In genomic region chr15:100081478-100081998, GRCm38 (mm10) we compare ENCODE assay signal across 12 mouse cellular contexts. TPM values are rescaled to one million over a fixed set of nuclear protein-coding genes. Genes with fewer than 3 reads are reported as not detected.
DNase-seq lines count a peak whose midpoint lies in the region; ATAC-seq and TF ChIP-seq lines count a peak whose summit lies in the region.
"Had no signal": no experiment of that assay in that cellular context is flagged by ENCODE, and none has a peak within 500 bp of the region (broad histone marks: within the 10 kb centered on the region; RNA-seq: fewer than 3 reads in every experiment).

No protein-coding gene starts in this region.

- H3K9ac ChIP-seq in heart, embryonic 13.5 days: no peak overlapping the region
- H3K9ac ChIP-seq in midbrain, embryonic 11.5 days (ENCODE audit: low read length): no peak overlapping the region
- no peak overlapping the region for H3K9ac ChIP-seq in hindbrain, embryonic 15.5 days
- no peak overlapping the region for H3K9ac ChIP-seq in stomach, postnatal 0 days (ENCODE audit: low read length)
- H3K9ac ChIP-seq: liver, embryonic 13.5 days had no signal

- no peak overlapping the region for H3K4me2 ChIP-seq in heart, embryonic 13.5 days
- no peak overlapping the region for H3K4me2 ChIP-seq in midbrain, embryonic 11.5 days
- 0 out of 2 replicates have a peak overlapping the region, but pooled peaks have one; percentile 17 for H3K4me2 ChIP-seq in hindbrain, embryonic 15.5 days
- no peak overlapping the region for H3K4me2 ChIP-seq in stomach, postnatal 0 days (replicated peaks; ENCODE audit: low read depth)
- H3K4me2 ChIP-seq: liver, embryonic 13.5 days had no signal

- no peaks in the 10 kb centered on the region for H3K9me3 ChIP-seq in heart, embryonic 13.5 days
- H3K9me3 ChIP-seq in midbrain, embryonic 10.5 days (replicated peaks): no peaks in the 10 kb centered on the region
- no peaks in the 10 kb centered on the region for H3K9me3 ChIP-seq in midbrain, embryonic 11.5 days (ENCODE audit: control insufficient read depth, low read length)
- H3K9me3 ChIP-seq in hindbrain, embryonic 15.5 days: no peaks in the 10 kb centered on the region
- no peaks in the 10 kb centered on the region for H3K9me3 ChIP-seq in stomach, postnatal 0 days (ENCODE audit: control insufficient read depth, low read length)
- H3K9me3 ChIP-seq: liver, embryonic 13.5 days had no signal

- no peak overlapping the region for H3K4me3 ChIP-seq in heart, embryonic 13.5 days
- H3K4me3 ChIP-seq in midbrain, embryonic 10.5 days: no peak overlapping the region
- H3K4me3 ChIP-seq in midbrain, embryonic 11.5 days (ENCODE audit: low read depth, low read length): no peak overlapping the region
- H3K4me3 ChIP-seq in hindbrain, embryonic 15.5 days: no peak overlapping the region
- H3K4me3 ChIP-seq in stomach, postnatal 0 days (ENCODE audit: low read depth, low read length): no peak overlapping the region
- H3K4me3 ChIP-seq: liver, embryonic 13.5 days had no signal

- TF ChIP-seq CTCF in stomach, postnatal 0 days (IDR thresholded peaks at IDR 0.05; ENCODE audit: low read depth): no peak

- peaks cover 39% of the 10 kb centered on the region for H3K4me1 ChIP-seq in heart, embryonic 13.5 days
- H3K4me1 ChIP-seq in midbrain, embryonic 10.5 days: peaks cover 27% of the 10 kb centered on the region
- peaks cover 8% of the 10 kb centered on the region; the same call in 1 of the 2 replicates for H3K4me1 ChIP-seq in midbrain, embryonic 11.5 days (ENCODE audit: control insufficient read depth, insufficient read depth, low read length)
- H3K4me1 ChIP-seq in hindbrain, embryonic 15.5 days (replicated peaks): peaks cover 41% of the 10 kb centered on the region
- peaks cover 7% of the 10 kb centered on the region; the same call in 1 of the 2 replicates for H3K4me1 ChIP-seq in stomach, postnatal 0 days (replicated peaks; ENCODE audit: control insufficient read depth, insufficient read depth)

- no peak for ATAC-seq in heart, embryonic 13.5 days (ENCODE audit: extremely low read depth, insufficient number of reproducible peaks, low FRiP score, low TSS enrichment)
- ATAC-seq in midbrain, embryonic 11.5 days (ENCODE audit: low FRiP score): no peak
- ATAC-seq in hindbrain, embryonic 15.5 days (ENCODE audit: low FRiP score, low read depth): peak; percentile 69
- no peak for ATAC-seq in stomach, postnatal 0 days (ENCODE audit: low FRiP score, low TSS enrichment)

- H3K27me3 ChIP-seq in heart, embryonic 13.5 days (replicated peaks): no peaks in the 10 kb centered on the region
- no peaks in the 10 kb centered on the region for H3K27me3 ChIP-seq in midbrain, embryonic 10.5 days (ENCODE audit: low read depth, poor library complexity, severe bottlenecking)
- no peaks in the 10 kb centered on the region for H3K27me3 ChIP-seq in midbrain, embryonic 11.5 days (ENCODE audit: control insufficient read depth, insufficient read depth, low read length)
- no peaks in the 10 kb centered on the region for H3K27me3 ChIP-seq in hindbrain, embryonic 15.5 days
- no peaks in the 10 kb centered on the region for H3K27me3 ChIP-seq in stomach, postnatal 0 days (ENCODE audit: control insufficient read depth, insufficient read depth, low read length)
- H3K27me3 ChIP-seq: liver, embryonic 13.5 days had no signal

- no peak for DNase-seq in heart, adult 18-20 months
- DNase-seq in midbrain, embryonic 10.5 days (ENCODE audit: low spot score): no peak
- DNase-seq in midbrain, embryonic 11.5 days (ENCODE audit: low spot score, missing footprints): no peak
- no peak for DNase-seq in stomach, postnatal 0 days (ENCODE audit: low spot score)
- DNase-seq in kidney, postnatal 36 days: no peak
- no peak for DNase-seq in right cerebral cortex, adult 18-20 months
- DNase-seq: heart, postnatal 4 days; layer of hippocampus, adult 9-11 months; liver, embryonic 13.5 days; thymus, postnatal 4 days had no signal

- WGBS in heart, embryonic 13.5 days: 81% methylated on average over 6 of the region's 6 CpGs
- WGBS in midbrain, embryonic 10.5 days: 79% methylated on average over 6 of the region's 6 CpGs
- 74% methylated on average over 6 of the region's 6 CpGs for WGBS in midbrain, embryonic 11.5 days
- 38% methylated on average over 6 of the region's 6 CpGs for WGBS in hindbrain, embryonic 15.5 days
- WGBS in stomach, postnatal 0 days: 79% methylated on average over 6 of the region's 6 CpGs

- peak overlapping the region; percentile 28; the same call in 1 of the 2 replicates for H3K27ac ChIP-seq in heart, embryonic 13.5 days (replicated peaks)
- H3K27ac ChIP-seq in midbrain, embryonic 10.5 days (replicated peaks): peak overlapping the region; percentile 49; the same call in 1 of the 2 replicates
- no peak overlapping the region for H3K27ac ChIP-seq in midbrain, embryonic 11.5 days (ENCODE audit: low read depth, low read length)
- peak overlapping the region; percentile 75 for H3K27ac ChIP-seq in hindbrain, embryonic 15.5 days (replicated peaks)
- H3K27ac ChIP-seq in stomach, postnatal 0 days (replicated peaks): peak overlapping the region; percentile 24; the same call in 1 of the 2 replicates
- H3K27ac ChIP-seq: liver, embryonic 13.5 days had no signal

- no peak for TF ChIP-seq EP300 in stomach, postnatal 0 days (optimal IDR thresholded peaks at IDR 0.05)

- H3K36me3 ChIP-seq in heart, embryonic 13.5 days: no peaks in the 10 kb centered on the region
- no peaks in the 10 kb centered on the region for H3K36me3 ChIP-seq in midbrain, embryonic 10.5 days
- no peaks in the 10 kb centered on the region for H3K36me3 ChIP-seq in midbrain, embryonic 11.5 days (ENCODE audit: control insufficient read depth, insufficient read depth, low read length)
- no peaks in the 10 kb centered on the region for H3K36me3 ChIP-seq in hindbrain, embryonic 15.5 days
- no peaks in the 10 kb centered on the region for H3K36me3 ChIP-seq in stomach, postnatal 0 days (ENCODE audit: control insufficient read depth, insufficient read depth, low read length)
- H3K36me3 ChIP-seq: liver, embryonic 13.5 days had no signal

RNA-seq across cellular contexts. Expression of gene Dip2b, which starts 43.1 kb away (rescaled TPM):
- polyA plus RNA-seq in heart, embryonic 13.5 days (2015; fragmentation: Nextera tagmentation; extraction: Ambion mirVana): 10.6 and 11.3 TPM in 2 replicates
- total RNA-seq in heart, adult 18-20 months (2021): 10 to 100 TPM; 19.4 to 20.2 TPM
- polyA plus RNA-seq in midbrain, embryonic 10.5 days (2016; fragmentation: Nextera tagmentation; extraction: Ambion mirVana): 16.4 and 18.8 TPM in 2 replicates
- 22.3 and 23.9 TPM in 2 replicates for polyA plus RNA-seq in midbrain, embryonic 11.5 days (2014; fragmentation: Nextera tagmentation; extraction: Ambion mirVana)
- polyA plus RNA-seq in hindbrain, embryonic 15.5 days (2015; fragmentation: Nextera tagmentation; extraction: Ambion mirVana): 16.7 and 17.5 TPM in 2 replicates
- 5.2 TPM in 2 replicates for polyA plus RNA-seq in stomach, postnatal 0 days (2015; fragmentation: Nextera tagmentation; extraction: Ambion mirVana)
